Mouse (Mus musculus): ENCODE measurements at regions not wholly inside any gene's neighbourhood (a gene's known extent, or its start where the extent isn't known, plus 50 kb on each side); places are given as distances from the start of the nearest gene placed in this dataset.

- no peak for TF ChIP-seq POLR2A (IDR thresholded peaks at IDR 0.05; ENCODE audit: insufficient read depth, low read depth, low read length)
- no peak for TF ChIP-seq CTCF (IDR thresholded peaks at IDR 0.05; ENCODE audit: insufficient read depth, low read depth, low read length)
Observed at GRCm38 (mm10) chr5:119265149-119265890, 405.1 kb upstream of the Tbx3 start.
